Mouse (Mus musculus) forebrain, embryonic 16.5 days (tissue): ENCODE data around the gene Prox1. TPM values are rescaled to one million over a fixed set of nuclear protein-coding genes. Genes with fewer than 3 reads are reported as not detected.

Source experiments
- ATAC-seq: fragments of 200-750 bp; cut with Nextera tagmentation; 2 replicates; pipeline ENCODE4 v1.8.0; 2017; ENCODE audit warnings: mild to moderate bottlenecking, moderate library complexity
- H3K27ac ChIP-seq: fragments of 300-500 bp; sonication (generic); 2 replicates; pipeline ENCODE4 v1.5.1; 2014; ENCODE audit warnings: low read length, control low read depth
- H3K27me3 ChIP-seq: fragments of 300-500 bp; sonication (generic); replicated peaks from 2 replicates; pipeline ENCODE4 v1.6.1; 2014; ENCODE audit warnings: low read length; ENCODE audit not compliant: control insufficient read depth, insufficient read depth
- H3K36me3 ChIP-seq: fragments of 300-500 bp; sonication (generic); 2 replicates; pipeline ENCODE4 v1.6.1; 2014; ENCODE audit not compliant: control insufficient read depth, insufficient read depth
- H3K4me1 ChIP-seq: fragments of 300-500 bp; sonication (generic); replicated peaks from 2 replicates; pipeline ENCODE4 v1.6.1; 2014; ENCODE audit warnings: low read length; ENCODE audit not compliant: control insufficient read depth, insufficient read depth
- H3K4me2 ChIP-seq: fragments of 300-500 bp; sonication (generic); 2 replicates; pipeline ENCODE4 v1.6.1; 2014; ENCODE audit warnings: mild to moderate bottlenecking, low read length, control low read depth
- H3K4me3 ChIP-seq: fragments of 300-500 bp; sonication (generic); replicated peaks from 2 replicates; pipeline ENCODE4 v1.5.1; 2014; ENCODE audit warnings: mild to moderate bottlenecking, low read length, control low read depth
- H3K9ac ChIP-seq: fragments of 300-500 bp; sonication (generic); replicated peaks from 2 replicates; pipeline ENCODE4 v1.6.1; 2014; ENCODE audit warnings: low read depth, low read length, control low read depth
- H3K9me3 ChIP-seq: fragments of 300-500 bp; sonication (generic); 2 replicates; pipeline ENCODE4 v1.6.1; 2016; ENCODE audit warnings: low read length; ENCODE audit not compliant: control insufficient read depth
- WGBS: fragments of 180-500 bp; shearing (Covaris S2); extraction: QIAGEN DNeasy Blood & Tissue Kit; methylation state at CpG from one replicate; pipeline ENCODE4 v1.1.7; 2014; 5-methylcytosine and 5-hydroxymethylcytosine counted together
- polyA plus RNA-seq: library from polyadenylated mRNA; unstranded; fragments of >200 nt; fragmentation: Nextera tagmentation; extraction: Ambion mirVana; gene quantifications from 2 replicates; pipeline ENCODE4 v1.2.1, GENCODE M21; 2015

Prox1 gene
- polyA plus RNA-seq, 1 experiment from 2014 or later: 9.4 TPM

- Histone ChIP-seq H3K27ac (no peak overlapping the region), H3K4me3 (peak overlapping the region; percentile 35), H3K4me1 (peaks cover 31% of the 10 kb centered on the region), H3K36me3 (no peaks in the 10 kb centered on the region), H3K9ac (peak overlapping the region; percentile 52), H3K9me3 (no peaks in the 10 kb centered on the region), H3K4me2 (peak overlapping the region; percentile 49), H3K27me3 (peaks cover 24% of the 10 kb centered on the region)
- no peak for ATAC-seq
- 3% methylated on average over 65 of the region's 65 CpGs for WGBS
These were observed 4.5 kb upstream of the Prox1 start for GRCm38 (mm10) chr1:190174671-190175661.

DNA sequence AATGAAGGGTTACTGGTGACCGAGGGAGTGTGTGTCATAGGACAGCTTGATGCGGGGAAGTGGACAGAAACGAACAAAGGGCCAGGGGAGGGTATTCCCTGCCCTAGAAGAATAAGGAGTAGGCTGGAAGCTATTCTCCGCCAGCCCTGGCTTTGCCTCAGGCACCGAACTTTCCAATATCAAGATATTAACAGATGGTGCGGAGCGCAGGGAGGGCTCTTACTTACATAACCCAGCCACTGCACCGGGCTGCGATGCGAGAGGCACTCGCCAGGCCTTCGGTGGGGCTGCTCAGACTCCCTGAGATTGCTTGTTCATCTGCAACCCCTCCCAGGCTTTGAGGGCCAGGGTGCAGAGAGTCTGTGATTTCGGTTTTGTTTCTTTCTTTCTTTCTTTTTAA lies 3.7 kb upstream of the Prox1 start:
- H3K4me3 ChIP-seq: no peak overlapping the region
- 6% methylated on average over 13 of the region's 13 CpGs for WGBS
- H3K9ac ChIP-seq: no peak overlapping the region
- H3K27me3 ChIP-seq: peaks cover 22% of the 10 kb centered on the region
- no peak for ATAC-seq
- no peaks in the 10 kb centered on the region for H3K9me3 ChIP-seq
- H3K4me1 ChIP-seq: peaks cover 38% of the 10 kb centered on the region
- no peak overlapping the region for H3K4me2 ChIP-seq
- H3K36me3 ChIP-seq: no peaks in the 10 kb centered on the region
- H3K27ac ChIP-seq: no peak overlapping the region

- Histone ChIP-seq H3K4me2 (no peak overlapping the region), H3K27me3 (peaks cover 22% of the 10 kb centered on the region), H3K36me3 (no peaks in the 10 kb centered on the region), H3K4me1 (peaks cover 44% of the 10 kb centered on the region), H3K4me3 (no peak overlapping the region), H3K9ac (no peak overlapping the region), H3K9me3 (no peaks in the 10 kb centered on the region), H3K27ac (no peak overlapping the region)
- no peak for ATAC-seq
- WGBS: 10% methylated on average over 12 of the region's 16 CpGs
These were observed 3.1 kb upstream of the Prox1 start for GRCm38 (mm10) chr1:190173596-190173995.

- Histone ChIP-seq H3K4me3 (peak overlapping the region; percentile 3; the same call in 1 of the 2 replicates), H3K9ac (no peak overlapping the region), H3K36me3 (no peaks in the 10 kb centered on the region), H3K27me3 (peaks cover 19% of the 10 kb centered on the region), H3K27ac (no peak overlapping the region), H3K4me2 (peak overlapping the region; percentile 18; the same call in 1 of the 2 replicates), H3K4me1 (peaks cover 45% of the 10 kb centered on the region), H3K9me3 (no peaks in the 10 kb centered on the region)
- no peak for ATAC-seq
- 3% methylated on average over 24 of the region's 24 CpGs for WGBS
These were observed 2.5 kb upstream of the Prox1 start for GRCm38 (mm10) chr1:190172979-190173461.

- WGBS: 3% methylated on average over 32 of the region's 32 CpGs
- no peak overlapping the region for H3K27ac ChIP-seq
- no peaks in the 10 kb centered on the region for H3K9me3 ChIP-seq
- H3K27me3 ChIP-seq: peaks cover 17% of the 10 kb centered on the region
- H3K36me3 ChIP-seq: no peaks in the 10 kb centered on the region
- ATAC-seq: no peak
- H3K4me3 ChIP-seq: no peak overlapping the region; the same call in 1 of the 2 replicates
- H3K9ac ChIP-seq: no peak overlapping the region
- no peak overlapping the region; the same call in 1 of the 2 replicates for H3K4me2 ChIP-seq
- peaks cover 45% of the 10 kb centered on the region for H3K4me1 ChIP-seq
These were observed 1.9 kb upstream of the Prox1 start for GRCm38 (mm10) chr1:190172311-190172978.

DNA sequence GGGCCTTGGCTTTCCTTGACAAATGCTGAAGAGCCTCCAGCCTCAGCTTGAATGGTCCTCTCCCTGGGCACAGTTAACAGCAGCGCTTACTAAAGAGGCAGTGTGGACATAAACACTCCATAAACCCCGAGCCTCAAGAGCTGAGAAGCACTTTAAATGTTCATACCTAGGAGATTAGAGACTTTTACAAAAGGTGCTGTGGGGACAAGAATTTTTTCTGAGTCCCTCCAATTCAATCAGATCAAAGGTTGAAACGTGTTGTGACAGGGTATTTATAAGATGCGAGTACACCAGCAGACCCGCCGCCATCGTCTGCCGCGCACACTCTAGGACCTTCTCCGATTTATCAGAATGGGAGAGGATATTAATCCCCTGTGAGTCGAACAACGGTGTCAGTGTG lies 1.2 kb upstream of the Prox1 start:
- ATAC-seq: no peak
- WGBS: under 1% methylated on average over 12 of the region's 12 CpGs
- Histone ChIP-seq H3K27ac (no peak overlapping the region), H3K4me3 (no peak overlapping the region), H3K36me3 (no peaks in the 10 kb centered on the region), H3K9me3 (no peaks in the 10 kb centered on the region), H3K4me1 (peaks cover 45% of the 10 kb centered on the region), H3K27me3 (peaks cover 19% of the 10 kb centered on the region), H3K9ac (no peak overlapping the region), H3K4me2 (no peak overlapping the region)

DNA sequence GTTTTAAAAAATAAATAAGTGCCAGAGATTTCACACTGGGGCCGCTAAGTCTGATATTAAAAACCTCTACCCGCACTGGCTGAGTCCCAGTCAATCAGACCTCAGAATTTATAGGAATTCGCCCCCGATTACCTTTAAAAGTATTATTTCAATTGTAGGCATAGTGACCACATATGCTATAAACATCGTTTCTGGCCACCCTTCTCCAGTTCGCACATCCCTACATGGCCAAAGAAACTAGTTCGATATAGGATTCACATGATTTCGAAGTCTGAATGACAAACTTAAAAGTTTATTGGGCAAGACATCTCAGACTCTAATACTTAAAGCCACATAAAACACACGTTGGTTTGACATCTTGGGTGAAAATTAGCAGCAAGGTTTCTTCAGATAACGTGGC lies 827 bp upstream of the Prox1 start:
- WGBS: 6% methylated on average over 10 of the region's 10 CpGs
- Histone ChIP-seq H3K9me3 (no peaks in the 10 kb centered on the region), H3K9ac (no peak overlapping the region), H3K4me2 (peak overlapping the region; percentile 81), H3K4me1 (peaks cover 45% of the 10 kb centered on the region), H3K36me3 (no peaks in the 10 kb centered on the region), H3K4me3 (peak overlapping the region; percentile 70), H3K27me3 (peaks cover 16% of the 10 kb centered on the region), H3K27ac (no peak overlapping the region)
- no peak for ATAC-seq

GRCm38 (mm10) chr1:190170819-190171216 lies 304 bp upstream of the Prox1 start:
- ATAC-seq: peak; percentile 34
- Histone ChIP-seq H3K27ac (peak overlapping the region; percentile 71; the same call in 1 of the 2 replicates), H3K4me2 (peak overlapping the region; percentile 81), H3K27me3 (peaks cover 10% of the 10 kb centered on the region), H3K9me3 (no peaks in the 10 kb centered on the region), H3K9ac (peak overlapping the region; percentile 64), H3K4me1 (peaks cover 45% of the 10 kb centered on the region), H3K36me3 (no peaks in the 10 kb centered on the region), H3K4me3 (peak overlapping the region; percentile 70)
- WGBS: 0% methylated on average over 24 of the region's 24 CpGs
